Mouse (Mus musculus) liver, postnatal 0 days (tissue): ENCODE data around the gene Aff3.

ENCODE experiments used
- CTCF ChIP-seq: sonication (generic); IDR thresholded peaks from 2 replicates; pipeline ENCODE4 v1.5.1; 2016; ENCODE audit warnings: antibody characterized with exemption, low read depth
- EP300 ChIP-seq: IDR thresholded peaks from 2 replicates; pipeline ENCODE4 v1.6.1; 2016; ENCODE audit warnings: antibody characterized with exemption, low read depth, mild to moderate bottlenecking

- TF ChIP-seq CTCF (no peak), EP300 (no peak)
Measured at GRCm38 (mm10) chr1:38357933-38358796, 306.6 kb downstream of the Aff3 start.
